Mouse (Mus musculus) naive thymus-derived CD4-positive, alpha-beta T cell, adult 2 months (primary cell): ENCODE measurements at regions not wholly inside any gene's neighbourhood (a gene's known extent, or its start where the extent isn't known, plus 50 kb on each side); places are given as distances from the start of the nearest gene placed in this dataset.

Experiments used
- DNase-seq: peaks from one replicate; pipeline ENCODE4 v3.0.0-alpha.2; 2011; ENCODE audit warnings: low read depth

DNA sequence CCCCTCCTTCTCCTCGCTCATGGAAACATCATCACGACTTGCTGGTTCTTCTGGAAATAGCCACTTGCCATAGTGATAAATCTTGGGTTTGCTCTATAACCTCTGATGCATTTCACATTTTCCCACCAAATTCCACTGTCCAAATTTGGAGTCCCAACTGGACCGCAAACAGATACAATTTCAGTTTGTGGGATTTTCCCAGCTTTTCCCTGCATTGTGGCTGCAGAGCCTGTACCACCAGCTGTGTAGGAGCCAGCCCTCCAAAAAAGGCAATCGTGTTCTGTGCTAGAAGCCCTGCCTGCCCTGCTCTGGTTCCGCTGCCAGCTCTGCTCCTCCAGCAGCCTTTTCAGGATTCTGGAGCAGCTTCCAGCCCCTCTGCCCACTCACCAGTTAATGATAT lies 291.4 kb downstream of the Gsdmc2 start:
- no peak for DNase-seq

GRCm38 (mm10) chr15:63532337-63533055 lies 312.5 kb downstream of the Gsdmc2 start:
- no peak for DNase-seq

GRCm38 (mm10) chr15:63527318-63527717 lies 317.7 kb downstream of the Gsdmc2 start:
- no peak for DNase-seq

DNA sequence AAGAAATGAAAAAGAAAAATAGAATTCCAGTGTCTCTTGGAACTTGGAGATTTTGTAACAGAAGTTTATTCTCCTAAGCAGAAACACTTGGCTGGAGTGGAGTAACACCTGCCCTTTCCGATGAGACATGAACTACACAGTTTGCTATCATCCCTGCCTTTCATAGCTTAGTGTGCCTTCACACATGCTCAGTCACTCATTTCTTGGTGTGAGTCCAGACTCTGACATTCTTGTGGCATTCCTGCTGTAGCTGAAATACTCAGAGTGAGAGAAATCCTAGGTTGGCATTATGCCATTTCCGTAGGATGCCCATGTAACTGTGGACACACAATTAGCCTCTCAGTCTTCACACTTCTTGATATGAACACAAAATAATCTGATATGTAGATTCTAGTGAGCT lies 318.2 kb downstream of the Gsdmc2 start:
- DNase-seq = no peak

DNA sequence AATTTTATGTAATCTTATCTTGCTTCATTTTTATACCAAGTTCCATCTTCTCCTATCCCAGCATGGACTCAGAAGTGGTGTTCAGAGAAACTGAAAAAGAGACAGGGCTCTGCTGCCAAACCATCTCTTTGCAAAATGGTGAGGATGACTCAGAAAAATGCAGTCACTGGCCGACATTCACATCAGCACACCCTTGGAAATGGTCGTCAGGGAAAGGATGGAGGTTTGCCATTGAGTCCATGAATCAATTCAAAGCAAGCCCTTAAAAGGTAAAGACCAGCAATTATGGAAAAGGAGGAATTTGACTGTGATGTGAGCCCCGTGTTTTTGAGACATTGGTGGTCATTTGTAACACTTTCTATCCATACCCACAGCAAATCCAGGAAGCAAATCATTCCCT lies 327.7 kb downstream of the Gsdmc2 start:
- DNase-seq = no peak

GRCm38 (mm10) chr15:63500453-63500852 lies 344.5 kb downstream of the Gsdmc2 start:
- no peak for DNase-seq

DNA sequence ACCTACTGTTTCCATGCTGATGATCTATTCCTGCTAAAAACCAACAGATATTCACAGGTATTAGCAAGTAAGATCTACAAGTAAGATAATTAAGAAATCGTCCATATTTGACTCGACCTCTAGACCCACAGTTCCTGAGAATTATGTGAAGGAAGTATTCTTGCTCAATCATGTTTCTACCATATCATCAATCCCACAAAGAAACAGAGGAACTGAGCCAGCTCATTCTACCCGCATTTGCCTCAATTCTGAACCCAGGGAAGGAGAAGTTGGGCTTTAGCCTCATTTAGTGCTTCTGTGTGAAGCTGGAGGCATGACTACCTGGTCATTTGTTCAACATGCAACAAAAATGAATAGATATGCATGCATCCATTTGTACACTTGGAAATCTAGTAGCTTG lies 346.5 kb downstream of the Gsdmc2 start:
- no peak for DNase-seq

DNA sequence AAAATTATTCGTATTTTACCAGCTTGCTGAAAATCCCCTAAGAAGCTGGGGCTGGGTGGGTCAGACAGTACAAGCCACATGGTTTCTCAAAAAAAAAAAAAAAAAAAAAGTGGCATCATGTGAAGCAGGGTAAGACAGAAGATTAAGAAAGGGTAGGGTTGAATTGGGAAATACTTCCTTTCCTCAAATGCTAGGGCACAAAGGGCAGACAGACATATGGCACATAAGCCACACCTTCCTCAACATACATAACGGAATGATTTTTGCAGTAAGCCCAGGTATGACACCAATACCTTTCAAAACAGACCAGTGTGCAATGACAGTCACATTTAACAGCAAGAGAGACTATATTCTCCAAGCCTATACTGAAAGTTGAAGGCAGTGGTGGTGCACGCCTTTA lies 347.8 kb downstream of the Gsdmc2 start:
- DNase-seq = no peak

- DNase-seq = no peak
These were observed 360.1 kb downstream of the Gsdmc2 start for GRCm38 (mm10) chr15:63484910-63485309.

DNA sequence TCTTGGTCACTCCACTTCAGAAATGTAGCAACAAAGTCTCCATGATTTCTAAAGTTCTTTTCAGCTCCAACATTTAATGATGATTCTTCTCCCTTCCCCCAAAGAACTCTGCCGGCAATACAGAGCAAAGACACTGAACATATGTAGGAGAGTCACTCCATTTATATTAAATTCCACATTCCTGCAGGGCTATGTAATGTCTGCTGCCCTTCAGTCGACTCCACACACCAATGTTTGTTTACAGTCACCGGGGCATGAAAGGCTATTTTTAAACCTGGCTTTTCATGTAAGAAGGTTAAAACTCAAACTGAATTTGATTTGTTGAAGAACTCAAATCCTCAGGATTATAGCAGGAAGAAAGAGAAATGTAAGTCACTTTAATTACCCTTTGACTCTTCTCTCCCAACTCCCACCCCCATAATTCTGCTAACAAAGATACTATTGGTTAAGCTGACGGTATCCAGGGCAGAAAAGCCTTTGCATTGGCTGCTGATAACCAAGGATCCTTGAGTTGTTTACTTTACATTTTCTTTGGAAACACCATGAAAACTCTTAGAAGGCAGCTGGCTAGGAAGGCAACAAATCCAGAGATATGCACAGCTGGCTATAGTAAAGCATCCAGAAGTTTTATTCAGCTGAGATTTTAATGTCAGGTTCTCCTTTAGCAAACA lies 360.6 kb downstream of the Gsdmc2 start:
- DNase-seq = no peak

- no peak for DNase-seq
These were observed 365.6 kb downstream of the Gsdmc2 start for GRCm38 (mm10) chr15:63479270-63479805.

DNA sequence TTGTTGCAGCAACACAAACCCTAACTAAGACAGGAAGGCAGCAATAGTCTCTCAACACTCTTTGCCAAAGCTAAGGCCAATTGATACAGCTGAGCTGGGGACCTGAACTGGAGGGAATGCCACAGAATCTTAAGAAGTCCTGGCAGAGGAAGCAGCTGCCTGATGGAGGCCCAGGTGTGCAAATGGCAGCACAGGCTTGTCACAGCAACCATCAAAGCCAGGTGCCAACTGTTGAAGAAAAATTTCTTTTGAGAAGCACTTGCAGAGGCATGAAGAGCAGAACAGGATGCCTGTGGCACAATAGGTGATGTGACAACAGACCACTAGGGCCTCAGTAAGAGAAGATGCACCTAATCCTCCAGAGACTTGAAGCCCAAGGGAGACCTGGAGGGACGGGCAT lies 378.1 kb downstream of the Gsdmc2 start:
- no peak for DNase-seq

DNA sequence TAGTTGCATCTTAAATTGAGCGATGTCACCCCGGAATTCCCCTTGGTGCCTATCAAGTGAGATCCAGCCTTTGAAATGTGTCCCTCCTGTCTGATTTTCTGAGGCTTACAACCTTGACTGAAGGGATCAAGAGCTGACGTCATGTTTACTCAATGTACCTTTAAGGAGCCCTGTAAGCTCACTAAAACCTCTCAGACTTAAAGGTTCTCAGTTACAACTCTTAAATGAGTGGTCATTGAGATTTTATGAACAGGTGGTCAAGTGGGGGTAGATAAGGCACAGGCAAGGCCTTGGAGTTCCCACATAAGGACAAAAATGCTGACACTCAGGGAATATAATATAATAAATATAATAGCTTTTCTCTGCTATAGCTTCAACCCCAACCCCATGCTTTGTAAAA lies 392.4 kb downstream of the Gsdmc2 start:
- DNase-seq = no peak

- DNase-seq = no peak
These were observed 398.7 kb downstream of the Gsdmc2 start for GRCm38 (mm10) chr15:63446288-63446687.

DNA sequence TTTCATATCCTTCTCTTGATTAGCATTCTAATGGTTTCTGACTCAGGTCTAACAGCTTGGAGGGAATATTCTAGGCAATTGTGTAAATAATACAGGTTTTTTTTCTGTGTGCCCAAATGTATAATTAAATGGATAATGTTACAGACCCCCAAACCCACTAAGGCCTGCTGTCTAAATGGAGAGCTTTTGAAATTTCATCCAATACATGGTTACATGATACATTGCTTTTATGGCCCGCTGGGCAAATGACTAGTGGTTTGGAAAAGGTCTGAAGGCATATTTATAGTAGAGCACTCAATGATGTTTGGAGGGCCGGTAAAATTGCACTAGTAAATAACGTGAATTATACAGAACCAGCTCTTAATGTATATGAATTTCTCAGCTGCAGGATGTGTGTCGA lies 400.0 kb downstream of the Gsdmc2 start:
- DNase-seq = no peak

GRCm38 (mm10) chr15:63442146-63442780 lies 402.7 kb downstream of the Gsdmc2 start:
- DNase-seq = no peak

DNA sequence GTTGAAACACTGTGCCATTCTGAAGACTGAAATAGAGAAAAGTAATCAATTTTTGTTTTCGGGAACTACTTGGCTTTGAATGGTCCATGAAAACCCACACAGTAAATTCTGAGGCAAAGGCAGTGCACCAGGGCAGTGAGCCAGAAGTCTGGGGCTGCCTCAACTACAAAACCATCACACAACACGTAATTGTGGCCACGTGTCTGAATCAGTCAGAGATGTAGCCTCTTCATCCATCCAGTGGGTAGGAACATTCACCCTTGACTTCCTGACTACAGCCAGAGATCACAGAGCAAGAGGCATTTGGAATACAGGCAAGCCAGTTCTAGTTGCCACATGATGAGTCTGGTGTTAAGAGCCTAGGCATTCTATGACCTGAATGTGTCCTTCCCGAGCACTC lies 432.3 kb downstream of the Gsdmc2 start:
- DNase-seq = no peak

- DNase-seq = no peak
These were observed 433.2 kb downstream of the Gsdmc2 start for GRCm38 (mm10) chr15:63411771-63412118.

- DNase-seq = no peak
These were observed 433.8 kb downstream of the Gsdmc2 start for GRCm38 (mm10) chr15:63410994-63411770.

GRCm38 (mm10) chr15:63400445-63400844 lies 444.5 kb downstream of the Gsdmc2 start:
- DNase-seq = no peak

DNA sequence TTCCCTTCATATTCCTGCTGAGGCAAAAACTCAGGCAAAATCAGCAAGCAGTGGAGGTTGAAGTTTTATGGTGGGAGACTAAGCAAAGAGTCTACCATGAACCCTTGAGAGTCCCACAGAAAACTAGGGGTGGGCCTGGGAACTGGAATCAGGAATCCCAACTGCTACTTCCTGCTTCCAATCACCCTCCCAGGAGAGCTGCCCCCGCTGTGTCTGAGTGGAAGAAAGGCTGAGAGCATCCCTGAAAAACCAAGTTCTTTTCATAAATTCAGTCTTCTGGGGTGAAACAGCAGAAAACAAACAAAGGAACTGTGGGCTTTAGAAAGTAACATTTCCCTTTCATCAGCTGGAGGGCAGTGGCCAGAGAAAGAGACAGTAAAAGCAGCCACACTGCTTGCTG lies 445.0 kb downstream of the Gsdmc2 start:
- no peak for DNase-seq

DNA sequence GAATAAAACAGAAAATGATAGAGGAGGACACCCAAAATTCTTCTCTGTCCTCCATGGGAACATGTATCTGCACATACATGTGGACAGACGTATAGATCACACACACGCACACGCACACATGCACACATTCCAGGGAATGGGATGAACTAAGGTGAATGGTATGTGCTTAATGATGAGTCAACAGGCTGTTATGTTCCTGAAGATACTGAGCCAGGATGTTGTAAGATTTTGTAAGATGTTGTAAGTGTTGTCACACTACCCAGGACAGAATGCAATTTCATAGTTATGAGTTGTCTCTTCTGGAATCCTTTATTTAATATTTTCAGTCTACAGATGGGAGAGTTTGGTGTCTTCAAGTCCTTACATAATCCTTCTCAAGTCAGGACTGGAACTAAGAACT lies 447.5 kb downstream of the Gsdmc2 start:
- no peak for DNase-seq
